Mouse (Mus musculus) heart, adult 2 months (tissue): ENCODE results near the gene Obox6. TPM values are rescaled to one million over a fixed set of nuclear protein-coding genes. Genes with fewer than 3 reads are reported as not detected.

Experiments used
- DNase-seq, 2 experiments: peaks; one replicate each; pipeline ENCODE4 v3.0.0; 2021
- H3K27ac ChIP-seq: fragments of 200-600 bp; 2 replicates; pipeline ENCODE4 v1.8.1; 2022
- H3K27me3 ChIP-seq: fragments of 200-500 bp; 2 replicates; pipeline ENCODE4 v1.6.1; 2012; ENCODE audit warnings: mild to moderate bottlenecking, low read length, inconsistent platforms, mixed read lengths; ENCODE audit not compliant: control insufficient read depth, insufficient read depth
- H3K36me3 ChIP-seq: fragments of 200-500 bp; 2 replicates; pipeline ENCODE4 v1.6.1; 2012; ENCODE audit warnings: low read length, inconsistent platforms; ENCODE audit not compliant: control insufficient read depth, insufficient read depth
- H3K4me1 ChIP-seq: fragments of 200-500 bp; 2 replicates; pipeline ENCODE4 v1.6.1; 2011; ENCODE audit warnings: low read length; ENCODE audit not compliant: control insufficient read depth, insufficient read depth
- H3K4me3 ChIP-seq: fragments of 200-600 bp; 2 replicates; pipeline ENCODE4 v1.8.1; 2022
- H3K79me2 ChIP-seq: fragments of 200-500 bp; replicated peaks from 2 replicates; pipeline ENCODE4 v1.6.1; 2012; ENCODE audit warnings: mild to moderate bottlenecking, inconsistent platforms, low read length, moderate library complexity, mixed read lengths; ENCODE audit not compliant: control insufficient read depth, insufficient read depth
- H3K9ac ChIP-seq: fragments of 200-500 bp; 2 replicates; pipeline ENCODE4 v1.6.1; 2012; ENCODE audit warnings: low read depth, mild to moderate bottlenecking, control low read depth, inconsistent platforms, low read length, mixed read lengths
- CTCF ChIP-seq: fragments of 200-600 bp; IDR thresholded peaks from 2 replicates; pipeline ENCODE4 v1.8.1; 2022; ENCODE audit warnings: antibody characterized with exemption, mild to moderate bottlenecking, moderate library complexity
- EP300 ChIP-seq: fragments of 200-500 bp; IDR thresholded peaks from 2 replicates; pipeline ENCODE4 v1.6.1; 2011; ENCODE audit warnings: low read depth, low read length, control low read depth; ENCODE audit not compliant: insufficient read depth
- POLR2A ChIP-seq: fragments of 200-500 bp; IDR thresholded peaks from 2 replicates; pipeline ENCODE4 v1.6.1; 2011; ENCODE audit warnings: mild to moderate bottlenecking, low read depth, low read length, control low read depth; ENCODE audit not compliant: insufficient read depth
- WGBS: fragments of 180-500 bp; shearing (Covaris S2); methylation state at CpG from one replicate; pipeline ENCODE4 v1.1.7; 2018; 5-methylcytosine and 5-hydroxymethylcytosine counted together
- intact Hi-C: fragments of 180-260 bp; cut with DNase I; formaldehyde crosslinking; loops from one replicate; pipeline ENCODE4 v1.15.1; 2025
- polyA plus RNA-seq: library from polyadenylated mRNA; depleted of rRNA; stranded (reverse); fragments of >200 nt; gene quantifications from 2 replicates; pipeline ENCODE4 v1.2.3, GENCODE M21; 2012; rRNA removed
- total RNA-seq, 2 experiments: library from RNA; stranded (reverse); gene quantifications; 2 replicates each; pipeline ENCODE4 v1.2.3; 2021

Gene Obox6
- total and polyA plus RNA-seq, 3 experiments = not detected

DNA sequence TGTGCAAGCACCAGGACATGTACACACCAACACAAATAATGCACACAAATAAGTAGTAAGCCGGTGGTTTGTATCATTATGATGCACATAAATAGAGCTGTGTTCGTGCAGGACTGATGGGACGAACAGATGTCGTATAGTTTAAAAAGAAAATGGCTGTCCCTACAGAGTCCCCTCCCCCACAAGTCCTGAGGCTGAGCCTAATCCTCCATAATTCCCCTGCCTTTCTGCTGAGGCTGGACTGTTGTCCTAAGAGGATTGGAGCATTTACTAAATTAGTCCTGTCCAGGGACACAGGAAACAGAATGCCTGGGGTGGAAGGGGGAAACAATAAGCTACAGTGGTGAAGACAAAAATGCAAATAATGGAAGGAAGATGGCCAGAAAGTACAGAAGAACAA, 24.6 kb upstream of the Obox6 start:
- DNase-seq = no peak
- Histone ChIP-seq H3K27ac (no peak overlapping the region), H3K9ac (no peak overlapping the region), H3K4me1 (no peaks in the 10 kb centered on the region), H3K4me3 (no peak overlapping the region), H3K79me2 (no peaks in the 10 kb centered on the region), H3K27me3 (no peaks in the 10 kb centered on the region), H3K36me3 (no peaks in the 10 kb centered on the region)
- TF ChIP-seq CTCF = no peak
- WGBS = 62% methylated on average over 4 of the region's 4 CpGs
- intact Hi-C loops = no loop called here

- H3K9ac ChIP-seq = no peak overlapping the region
- no peak overlapping the region for H3K27ac ChIP-seq
- H3K4me1 ChIP-seq = no peaks in the 10 kb centered on the region
- H3K79me2 ChIP-seq = no peaks in the 10 kb centered on the region
- DNase-seq = no peak
- no peaks in the 10 kb centered on the region for H3K36me3 ChIP-seq
- no peaks in the 10 kb centered on the region for H3K27me3 ChIP-seq
- no peak for TF ChIP-seq EP300
- no peak for TF ChIP-seq POLR2A
- peak; percentile 53 for TF ChIP-seq CTCF
- 37% methylated on average over 2 of the region's 2 CpGs for WGBS
- H3K4me3 ChIP-seq = no peak overlapping the region
- intact Hi-C loops = no loop called here
Measured at GRCm38 (mm10) chr7:15859657-15860056, 20.2 kb upstream of the Obox6 start.

Other genes starting within 250 kb of the Obox6 start
- gene Obox3, start 199.8 kb downstream of the Obox6 start, total RNA-seq = not detected
- not detected in 2 replicates for gene Obox3, start 199.8 kb downstream of the Obox6 start, polyA plus RNA-seq
- gene Obox5, start 89.5 kb downstream of the Obox6 start, total RNA-seq = not detected
- not detected in 2 replicates for gene Obox5, start 89.5 kb downstream of the Obox6 start, polyA plus RNA-seq
- gene Crx, start 40.3 kb upstream of the Obox6 start, total RNA-seq = not detected
- gene Crx, start 40.3 kb upstream of the Obox6 start, polyA plus RNA-seq = not detected in 2 replicates
- not detected for gene Crxos, start 42.9 kb upstream of the Obox6 start, total RNA-seq
- gene Crxos, start 42.9 kb upstream of the Obox6 start, polyA plus RNA-seq = not detected in 2 replicates
- gene Selenow, start 82.7 kb upstream of the Obox6 start, total RNA-seq = 100 to 1,000 TPM; 170 to 195 TPM
- 312 and 325 TPM in 2 replicates for gene Selenow, start 82.7 kb upstream of the Obox6 start, polyA plus RNA-seq
- gene Nop53, start 106.4 kb upstream of the Obox6 start, total RNA-seq = 100 to 1,000 TPM; 117 to 143 TPM
- 56.3 and 60.0 TPM in 2 replicates for gene Nop53, start 106.4 kb upstream of the Obox6 start, polyA plus RNA-seq
- 10 to 100 TPM; 76.8 to 91.3 TPM for gene Ehd2, start 127.9 kb upstream of the Obox6 start, total RNA-seq
- gene Ehd2, start 127.9 kb upstream of the Obox6 start, polyA plus RNA-seq = 81.9 and 100 TPM in 2 replicates
- 1 to 10 TPM; 5.8 to 7.5 TPM for gene Bicra, start 208.2 kb upstream of the Obox6 start, total RNA-seq
- 5.9 and 8.4 TPM in 2 replicates for gene Bicra, start 208.2 kb upstream of the Obox6 start, polyA plus RNA-seq
- gene Zfp541, start 222.1 kb upstream of the Obox6 start, total RNA-seq = not detected
- gene Zfp541, start 222.1 kb upstream of the Obox6 start, polyA plus RNA-seq = 0.02 and 0.03 TPM in 2 replicates